Mouse (Mus musculus) gastrocnemius, postnatal 10 days (tissue): ENCODE measurements around the gene Olfr282. TPM values are rescaled to one million over a fixed set of nuclear protein-coding genes. Genes with fewer than 3 reads are reported as not detected.
A peak's percentile ranks its signal among the peaks of the same experiment; 100 is the strongest.
"Not testable (repeated sequence)": the region's sequence is repeated elsewhere in the genome, so short reads cannot be mapped to it uniquely, and the experiment has no call there.

ENCODE experiments used
- DNase-seq: peaks from one replicate; pipeline ENCODE4 v3.0.0; 2021; ENCODE audit warnings: mixed read lengths
- long read RNA-seq, 2 experiments: library from polyadenylated mRNA; stranded (forward); transcript quantifications; one replicate each; pipeline ENCODE4 v2.0.0; 2021
- total RNA-seq, 2 experiments: library from RNA; stranded (reverse); gene quantifications; 2 replicates each; pipeline ENCODE4 v1.2.3; 2021

Olfr282 gene
- total RNA-seq: not detected
- long read RNA-seq, experiment 1: 0 reads
- long read RNA-seq, experiment 2: 0 reads

DNA sequence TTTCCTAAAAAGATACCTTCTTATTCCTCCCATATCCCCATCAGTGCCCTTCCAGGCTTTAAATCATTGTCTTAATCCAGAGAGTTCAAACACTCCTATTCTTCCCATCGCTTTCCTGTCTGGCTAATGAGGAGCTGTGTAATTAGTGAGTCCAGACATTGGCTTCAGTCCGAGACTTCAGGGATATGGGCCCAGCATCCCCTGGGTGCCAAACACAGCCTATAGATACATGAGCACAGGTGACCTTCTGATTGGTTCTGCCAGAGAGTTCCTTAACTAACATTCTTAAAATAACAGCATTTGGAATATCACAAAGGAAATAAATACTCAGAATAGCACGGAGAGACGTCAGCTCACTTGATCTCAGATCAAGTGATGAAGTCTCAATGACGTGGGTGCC is at the start of gene Olfr282:
Gene Olfr282 (plus strand): TSS at position 301 of the 400 bp plus-strand sequence.
- DNase-seq: not testable (repeated sequence)

- no peak for DNase-seq
Measured at GRCm38 (mm10) chr15:98387621-98388020, 43.4 kb upstream of the Olfr282 start.

DNA sequence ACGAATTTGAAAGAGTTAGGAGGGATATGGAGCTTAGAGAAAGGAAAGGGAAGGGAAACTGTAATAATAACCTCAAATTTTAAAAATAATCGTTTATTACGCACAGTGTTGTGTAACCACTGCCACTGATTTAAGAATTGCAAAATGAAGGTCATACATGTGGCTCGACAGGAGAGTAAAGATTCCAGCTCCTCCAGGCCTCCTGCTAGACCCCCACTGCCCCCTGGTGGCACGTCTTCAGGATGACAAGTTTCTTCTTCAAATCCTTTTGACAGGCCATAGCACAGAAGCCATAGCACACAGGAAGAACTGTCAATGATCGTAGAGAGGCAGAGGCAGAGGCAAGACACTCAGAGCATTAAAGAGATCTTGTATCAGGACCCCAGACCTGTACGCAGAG is 41.2 kb upstream of the Olfr282 start:
- peak; percentile 81 for DNase-seq

DNA sequence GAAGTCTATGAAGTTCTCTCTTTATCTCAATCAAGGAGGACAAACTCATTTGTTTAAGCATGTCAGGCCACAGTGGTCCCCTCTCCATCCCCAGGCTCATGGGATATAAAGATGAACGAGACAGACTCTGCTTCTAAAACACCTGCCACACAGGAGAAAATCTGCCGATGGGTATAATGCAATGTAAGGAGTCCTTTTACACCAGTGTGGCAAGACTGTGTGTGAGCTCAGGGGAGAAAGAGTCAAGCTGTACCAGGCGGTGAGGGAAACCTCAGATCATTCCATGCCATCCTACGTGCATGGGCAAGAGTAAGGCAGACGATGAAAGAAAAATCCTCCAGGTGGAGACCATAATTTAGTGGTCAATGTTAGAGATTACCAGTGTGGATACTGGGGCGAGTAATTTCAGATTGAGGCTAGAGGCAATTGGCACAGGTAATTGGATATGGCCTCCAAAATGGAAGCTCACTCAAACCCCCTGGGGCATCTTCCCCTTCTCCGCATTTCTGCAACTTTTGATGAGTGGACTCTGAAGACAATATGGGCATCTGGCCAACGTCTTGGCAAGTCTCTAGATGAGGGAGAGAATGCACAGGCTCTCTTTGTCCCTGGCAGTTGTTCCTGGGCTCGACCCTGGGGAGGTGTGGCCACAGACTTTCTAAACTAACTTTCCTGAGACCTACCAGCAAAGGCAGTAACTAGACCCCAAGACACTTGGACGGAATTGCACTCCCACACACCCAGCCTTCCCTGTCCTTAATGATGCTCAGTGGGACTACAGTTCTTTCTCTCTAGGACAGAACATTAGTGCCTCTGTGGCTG is 39.7 kb upstream of the Olfr282 start:
- DNase-seq: peak; percentile 22

DNA sequence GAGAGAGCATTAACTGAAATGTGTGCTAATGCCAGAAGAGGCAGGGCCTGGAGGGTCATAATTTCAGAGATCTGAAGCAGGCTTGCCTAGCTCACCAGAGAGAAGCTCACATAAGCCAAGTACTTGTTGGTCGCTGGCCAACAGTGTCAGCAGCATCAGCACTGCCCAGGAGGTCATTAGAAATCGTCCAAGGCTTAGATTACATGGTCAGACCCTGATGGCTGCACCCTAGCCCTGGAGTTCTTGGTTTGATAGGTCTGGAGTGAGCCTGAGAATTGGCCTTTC is 39.2 kb upstream of the Olfr282 start:
- DNase-seq: peak; percentile 31

GRCm38 (mm10) chr15:98397136-98397535 is 33.9 kb upstream of the Olfr282 start:
- DNase-seq: no peak

DNA sequence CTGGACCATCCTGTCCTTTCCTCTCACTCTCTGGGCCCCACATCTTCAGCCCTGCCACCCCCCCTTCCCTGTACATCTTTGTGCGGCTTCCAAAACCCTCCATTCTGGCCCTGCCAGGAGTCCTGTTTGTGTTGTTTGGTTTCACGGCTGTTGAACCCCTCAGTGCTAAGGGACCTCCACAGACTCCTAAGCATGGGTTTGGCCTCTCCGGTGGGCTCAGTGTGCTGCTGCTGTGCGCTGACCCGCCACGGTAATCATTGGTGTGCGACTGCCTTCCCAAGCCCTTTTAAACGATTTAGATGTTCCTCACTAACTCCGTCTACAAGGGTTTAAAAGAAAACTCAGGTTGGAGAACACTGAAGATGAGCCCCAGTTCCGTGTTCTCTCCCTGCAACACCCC is 28.7 kb upstream of the Olfr282 start:
- no peak for DNase-seq

DNA sequence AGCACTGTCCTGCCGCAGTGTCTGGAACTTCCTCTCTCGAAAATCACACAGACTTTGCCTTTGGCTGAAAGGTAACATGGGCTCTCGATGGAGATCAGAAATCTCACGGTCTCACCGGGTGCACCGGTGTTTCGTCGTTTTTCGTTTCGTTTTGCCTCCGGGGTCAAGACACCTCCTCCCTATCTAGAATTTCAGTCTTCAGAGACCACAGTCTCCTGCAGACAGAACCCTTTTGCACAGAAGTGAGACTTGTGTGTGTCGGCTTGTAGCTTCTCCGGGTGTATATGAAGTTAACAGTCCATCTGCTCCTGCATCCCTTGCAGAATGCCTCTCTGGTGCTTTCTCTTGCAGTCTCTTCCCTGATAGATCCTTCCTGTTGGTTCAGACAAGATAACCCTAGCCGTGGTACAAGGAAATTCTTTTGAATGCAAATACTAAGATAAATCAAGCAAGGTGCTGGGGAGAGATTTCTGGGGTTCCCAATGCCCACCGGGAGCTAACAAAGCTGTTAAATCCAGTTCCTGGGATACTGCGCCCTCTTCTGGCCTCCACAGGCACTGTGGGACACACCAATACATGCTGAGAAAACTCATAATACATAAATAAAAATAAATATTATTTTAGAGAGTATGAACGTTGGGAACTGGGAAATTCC is 22.5 kb upstream of the Olfr282 start:
- DNase-seq: peak; percentile 43

- DNase-seq: no peak
Measured at GRCm38 (mm10) chr15:98409635-98410034, 21.4 kb upstream of the Olfr282 start.

DNA sequence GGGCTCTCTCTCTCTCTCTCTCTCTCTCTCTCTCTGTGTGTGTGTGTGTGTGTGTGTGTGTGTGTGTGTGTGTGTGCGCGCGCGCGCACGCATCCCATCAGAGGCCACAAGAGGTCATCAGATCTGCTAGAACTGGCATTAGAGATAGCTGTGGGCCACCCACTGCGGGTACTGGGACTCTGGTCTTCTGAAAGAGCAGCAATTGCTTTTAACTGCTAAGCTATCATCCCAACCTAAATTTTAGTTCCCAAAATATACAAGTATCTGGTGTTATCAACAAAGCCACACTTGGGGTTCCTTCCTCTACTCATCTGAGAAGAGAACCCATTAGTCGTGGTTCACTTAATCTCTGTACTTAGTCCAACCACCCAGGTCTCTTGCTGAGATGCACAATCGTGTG is 20.8 kb upstream of the Olfr282 start:
- no peak for DNase-seq

GRCm38 (mm10) chr15:98415996-98416395 is 15.0 kb upstream of the Olfr282 start:
- no peak for DNase-seq

DNA sequence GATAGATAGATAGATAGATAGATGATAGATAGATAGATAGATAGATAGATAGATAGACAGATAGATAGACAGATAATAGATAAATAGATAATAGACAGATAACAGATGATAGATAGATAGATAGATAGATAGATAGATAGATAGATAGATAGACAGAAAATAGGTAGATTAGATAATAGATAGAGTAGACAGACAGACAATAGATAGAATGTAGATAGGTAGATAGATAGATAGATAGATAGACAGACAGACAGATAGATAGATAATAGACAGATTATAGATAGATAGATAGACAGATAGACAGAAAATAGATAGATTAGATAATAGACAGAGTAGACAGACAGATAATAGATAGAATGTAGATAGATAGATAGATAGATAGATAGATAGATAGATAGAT is 14.2 kb upstream of the Olfr282 start:
- DNase-seq: not testable (repeated sequence)

DNA sequence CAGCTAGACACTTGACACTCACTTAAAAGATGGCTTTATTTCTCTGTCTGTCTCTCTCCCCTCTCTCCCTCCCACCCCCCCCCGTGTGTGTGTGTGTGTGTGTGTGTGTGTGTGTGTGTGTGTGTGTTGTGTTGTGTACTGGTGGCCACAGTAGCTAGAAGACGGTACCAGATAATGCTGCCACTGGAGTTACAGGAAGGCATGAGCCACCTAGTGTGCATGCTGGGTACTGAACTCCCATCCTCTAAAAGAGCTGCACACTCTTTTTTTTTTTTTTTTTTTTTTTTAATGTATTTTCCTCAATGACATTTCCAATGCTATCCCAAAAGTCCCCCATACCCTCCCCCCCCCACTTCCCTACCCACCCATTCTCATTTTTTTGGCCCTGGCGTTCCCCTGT is 13.7 kb upstream of the Olfr282 start:
- DNase-seq: not testable (repeated sequence)

DNA sequence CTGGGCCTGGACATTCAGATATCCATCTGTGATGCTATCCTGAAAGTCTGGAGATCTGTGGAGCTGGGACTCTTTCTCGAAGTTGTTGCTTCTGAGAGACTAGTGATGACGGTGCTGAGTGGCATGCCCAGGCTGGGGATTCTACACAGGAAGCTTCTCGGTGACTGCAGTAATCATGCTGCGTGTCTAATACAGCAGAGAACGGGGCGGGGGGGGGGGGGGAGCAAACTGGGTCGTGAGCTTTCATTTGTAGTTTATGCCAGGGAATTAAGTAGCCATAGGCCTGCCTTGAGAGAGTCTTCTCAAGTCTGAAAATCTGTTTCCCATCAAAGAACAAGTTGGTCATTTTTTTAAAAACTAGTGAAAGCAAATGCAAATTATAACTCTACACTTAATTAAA is 12.9 kb upstream of the Olfr282 start:
- DNase-seq: no peak

GRCm38 (mm10) chr15:98420897-98421296 is 10.1 kb upstream of the Olfr282 start:
- no peak for DNase-seq

GRCm38 (mm10) chr15:98424326-98424725 is 6.7 kb upstream of the Olfr282 start:
- peak; percentile 11 for DNase-seq

DNA sequence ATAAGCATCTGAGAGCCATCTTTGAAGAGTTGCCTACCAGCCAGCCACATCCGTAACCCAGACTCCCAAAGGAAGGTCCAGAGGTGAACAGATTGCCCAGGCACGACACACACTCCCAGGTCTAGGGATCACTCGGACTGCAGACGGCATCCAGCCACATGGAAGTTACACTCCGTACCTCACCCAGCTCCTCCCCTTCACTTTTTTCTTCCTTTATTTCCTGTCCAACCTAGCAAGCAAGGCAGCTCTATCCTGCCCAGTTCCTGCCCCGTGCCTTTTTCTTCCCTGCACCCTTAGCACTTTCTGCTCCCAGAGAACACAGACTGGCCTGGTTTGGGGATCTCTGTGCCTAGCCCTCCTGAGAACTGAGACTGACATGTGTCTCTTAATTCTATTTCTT is 6.3 kb upstream of the Olfr282 start:
- DNase-seq: no peak

GRCm38 (mm10) chr15:98425188-98425587 is 5.8 kb upstream of the Olfr282 start:
- DNase-seq: no peak

DNA sequence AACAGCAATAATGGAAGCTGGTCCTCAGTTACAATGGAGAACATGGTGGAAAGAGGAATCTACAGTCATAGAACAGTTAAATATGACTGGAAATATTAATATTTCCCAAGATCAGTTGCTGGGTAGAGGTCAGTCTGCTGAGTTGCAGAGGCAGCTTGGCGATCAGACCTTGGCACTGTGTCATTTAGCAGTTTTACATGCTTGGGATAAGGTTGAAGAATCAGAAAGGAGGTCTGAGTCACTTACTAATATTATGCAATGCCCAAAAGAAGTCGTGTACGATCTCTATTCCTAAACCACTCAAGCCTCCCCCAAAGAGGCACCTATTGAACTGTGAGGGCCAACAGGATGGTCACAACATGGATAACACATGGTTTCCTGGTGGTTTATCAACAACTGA is 13.5 kb downstream of the Olfr282 start:
- DNase-seq: no peak

DNA sequence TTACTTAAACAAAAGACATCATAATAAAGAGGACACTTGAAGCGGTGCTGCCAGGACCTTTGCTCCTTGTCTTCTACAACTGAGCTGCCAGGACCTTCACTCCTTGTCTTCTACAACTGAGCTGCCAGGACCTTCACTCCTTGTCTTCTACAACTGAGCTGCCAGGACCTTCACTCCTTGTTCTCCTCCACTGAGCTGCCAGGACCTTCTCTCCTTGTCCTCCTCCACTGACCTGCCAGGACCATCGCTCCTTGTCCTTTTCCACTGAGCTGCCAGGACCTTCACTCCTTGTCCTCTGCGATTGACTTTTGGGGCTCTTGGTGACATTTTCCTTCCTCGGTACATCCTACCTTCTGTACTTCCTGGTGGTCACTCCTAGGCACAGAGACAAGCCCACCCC is 17.5 kb downstream of the Olfr282 start:
- DNase-seq: no peak

DNA sequence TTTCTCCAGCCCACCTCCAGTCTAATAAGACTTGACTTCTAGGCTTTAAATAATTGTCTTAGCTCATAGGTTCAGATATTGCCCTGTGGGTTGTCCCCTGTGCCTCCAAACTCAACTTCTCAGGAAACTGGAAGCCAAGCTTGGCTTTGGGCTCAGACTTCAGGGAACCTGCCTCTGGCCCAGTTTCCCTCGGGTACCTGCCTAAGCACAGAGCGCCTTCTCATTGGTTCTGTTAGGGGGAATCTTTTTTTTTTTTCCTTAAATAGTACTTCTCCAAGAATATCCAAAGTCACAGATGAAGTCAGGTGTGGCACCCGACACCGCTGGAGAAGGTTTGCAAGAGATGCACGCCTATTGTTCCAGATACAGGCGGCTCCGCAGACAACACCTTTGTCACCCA is 21.3 kb downstream of the Olfr282 start, which contains the start of gene Olfr281:
Gene Olfr281 (plus strand): TSS at position 301 of the 400 bp plus-strand sequence.
- no peak for DNase-seq

DNA sequence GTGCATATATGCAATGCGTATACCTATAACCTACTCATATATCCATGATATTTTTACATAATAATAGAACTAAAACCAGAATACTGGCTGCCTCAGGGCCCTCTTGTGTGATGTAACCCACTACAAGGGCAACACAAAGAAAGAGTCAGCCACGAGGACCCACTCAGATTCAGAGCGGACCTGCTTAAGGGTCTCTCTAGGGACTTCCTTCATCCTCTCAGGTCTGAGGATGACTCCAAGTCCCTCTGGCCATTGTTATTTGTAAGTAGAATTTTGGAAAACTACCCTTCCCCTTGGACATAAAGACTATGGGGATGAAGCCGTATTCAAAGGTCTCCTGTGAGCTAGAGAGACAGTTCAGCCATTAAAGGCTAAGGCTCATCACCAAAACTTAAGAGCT is 38.6 kb downstream of the Olfr282 start, which contains the start of gene OR5BS1P:
Gene OR5BS1P (plus strand): TSS at position 301 of the 400 bp plus-strand sequence.
- DNase-seq: no peak

- no peak for DNase-seq
Measured at GRCm38 (mm10) chr15:98471539-98471938, 40.5 kb downstream of the Olfr282 start.

- DNase-seq: no peak
Measured at GRCm38 (mm10) chr15:98474958-98475357, 43.9 kb downstream of the Olfr282 start.
